Mouse (Mus musculus) erythroblast, embryonic 14.5 days (primary cell): ENCODE data around the gene Nfix. TPM values are rescaled to one million over a fixed set of nuclear protein-coding genes. Genes with fewer than 3 reads are reported as not detected.
A peak's percentile ranks its signal among the peaks of the same experiment; 100 is the strongest.

Experiments
- H3K27me3 ChIP-seq: 2 replicates; pipeline ENCODE4 v1.6.1; 2012; ENCODE audit warnings: inconsistent platforms; ENCODE audit not compliant: control insufficient read depth
- H3K36me3 ChIP-seq: 2 replicates; pipeline ENCODE4 v1.6.1; 2012; ENCODE audit warnings: mild to moderate bottlenecking, inconsistent platforms; ENCODE audit not compliant: control insufficient read depth
- H3K4me1 ChIP-seq: 2 replicates; pipeline ENCODE4 v1.6.1; 2012; ENCODE audit warnings: inconsistent platforms; ENCODE audit not compliant: control insufficient read depth
- H3K4me3 ChIP-seq: replicated peaks from 2 replicates; pipeline ENCODE3; 2012; ENCODE audit warnings: moderate library complexity, mild to moderate bottlenecking, inconsistent platforms
- H3K9me3 ChIP-seq: 2 replicates; pipeline ENCODE4 v1.6.1; 2012; ENCODE audit warnings: low read length, inconsistent platforms, mixed read lengths; ENCODE audit not compliant: control insufficient read depth
- GATA1 ChIP-seq: IDR thresholded peaks from 2 replicates; pipeline ENCODE4 v1.6.1; 2012; ENCODE audit warnings: low read length, inconsistent platforms, mixed read lengths
- TAL1 ChIP-seq: IDR thresholded peaks from 3 replicates; pipeline ENCODE4 v1.6.1; 2012; ENCODE audit warnings: low read length, inconsistent platforms, mixed read lengths
- polyA plus RNA-seq: library from polyadenylated mRNA; stranded (reverse); fragments of >175 nt; gene quantifications from 2 replicates; pipeline ENCODE4 v1.2.3, GENCODE M21; 2012

Nfix gene
- polyA plus RNA-seq, 1 experiment = 1.9 TPM

- H3K4me1 ChIP-seq = peaks cover 85% of the 10 kb centered on the region
- peaks cover 35% of the 10 kb centered on the region for H3K36me3 ChIP-seq
- H3K27me3 ChIP-seq = peaks cover 40% of the 10 kb centered on the region
- peak overlapping the region; percentile 90 for H3K4me3 ChIP-seq
- no peaks in the 10 kb centered on the region; the same call in 1 of the 2 replicates for H3K9me3 ChIP-seq
- TF ChIP-seq TAL1 (no peak), GATA1 (no peak)
Observed at GRCm38 (mm10) chr8:84704867-84705831, 95.0 kb downstream of the Nfix start.

- Histone ChIP-seq H3K36me3 (peaks cover 43% of the 10 kb centered on the region), H3K4me3 (peak overlapping the region; percentile 90), H3K9me3 (no peaks in the 10 kb centered on the region; the same call in 1 of the 2 replicates), H3K27me3 (peaks cover 40% of the 10 kb centered on the region), H3K4me1 (peaks cover 85% of the 10 kb centered on the region)
- no peak for TF ChIP-seq GATA1
- TF ChIP-seq TAL1 = no peak
Observed at GRCm38 (mm10) chr8:84704356-84704755, 95.8 kb downstream of the Nfix start.

GRCm38 (mm10) chr8:84703466-84704249, 96.5 kb downstream of the Nfix start:
- Histone ChIP-seq H3K4me1 (peaks cover 84% of the 10 kb centered on the region), H3K9me3 (no peaks in the 10 kb centered on the region; the same call in 1 of the 2 replicates), H3K4me3 (peak overlapping the region; percentile 90), H3K27me3 (peaks cover 40% of the 10 kb centered on the region), H3K36me3 (peaks cover 50% of the 10 kb centered on the region)
- TF ChIP-seq TAL1 = no peak
- TF ChIP-seq GATA1 = 0 out of 2 replicates have a peak, but pooled peaks have one; percentile 37

GRCm38 (mm10) chr8:84702963-84703465, 97.1 kb downstream of the Nfix start:
- H3K27me3 ChIP-seq = peaks cover 36% of the 10 kb centered on the region
- TF ChIP-seq GATA1 = no peak
- TF ChIP-seq TAL1 = no peak
- no peaks in the 10 kb centered on the region; the same call in 1 of the 2 replicates for H3K9me3 ChIP-seq
- peaks cover 56% of the 10 kb centered on the region for H3K36me3 ChIP-seq
- peaks cover 84% of the 10 kb centered on the region for H3K4me1 ChIP-seq
- H3K4me3 ChIP-seq = peak overlapping the region; percentile 90

- peaks cover 83% of the 10 kb centered on the region for H3K4me1 ChIP-seq
- peak overlapping the region; percentile 90 for H3K4me3 ChIP-seq
- peaks cover 61% of the 10 kb centered on the region for H3K36me3 ChIP-seq
- peaks cover 31% of the 10 kb centered on the region for H3K27me3 ChIP-seq
- H3K9me3 ChIP-seq = no peaks in the 10 kb centered on the region; the same call in 1 of the 2 replicates
- TF ChIP-seq TAL1 = no peak
- TF ChIP-seq GATA1 = no peak
Observed at GRCm38 (mm10) chr8:84702561-84702960, 97.6 kb downstream of the Nfix start.

GRCm38 (mm10) chr8:84700941-84701911, 98.9 kb downstream of the Nfix start, which contains the start of gene Lyl1:
Lyl1 (plus strand) TSS chr8:84701457.
- peaks cover 18% of the 10 kb centered on the region for H3K27me3 ChIP-seq
- TF ChIP-seq GATA1 (peak; percentile 99), TAL1 (peak; percentile 100)
- H3K36me3 ChIP-seq = peaks cover 74% of the 10 kb centered on the region
- no peaks in the 10 kb centered on the region for H3K9me3 ChIP-seq
- H3K4me3 ChIP-seq = peak within 1 kb of the TSS; percentile 90
- H3K4me1 ChIP-seq = peaks cover 73% of the 10 kb centered on the region

- peaks cover 69% of the 10 kb centered on the region for H3K4me1 ChIP-seq
- H3K9me3 ChIP-seq = no peaks in the 10 kb centered on the region
- TF ChIP-seq TAL1 (no peak), GATA1 (no peak)
- H3K4me3 ChIP-seq = peak overlapping the region; percentile 90
- peaks cover 12% of the 10 kb centered on the region for H3K27me3 ChIP-seq
- peaks cover 81% of the 10 kb centered on the region for H3K36me3 ChIP-seq
Observed at GRCm38 (mm10) chr8:84700526-84700925, 99.6 kb downstream of the Nfix start.
